Mouse (Mus musculus) kidney, adult 2 months (tissue): ENCODE data around the gene Igf2bp1. TPM values are rescaled to one million over a fixed set of nuclear protein-coding genes. Genes with fewer than 3 reads are reported as not detected.
A peak's percentile ranks its signal among the peaks of the same experiment; 100 is the strongest.

ENCODE experiments used
- DNase-seq: peaks from one replicate; pipeline ENCODE4 v3.0.0; 2021
- H3K27ac ChIP-seq: fragments of 200-500 bp; 2 replicates; pipeline ENCODE4 v1.5.1; 2012; ENCODE audit warnings: low read depth, low read length, control low read depth, inconsistent platforms; ENCODE audit not compliant: insufficient read depth
- H3K27me3 ChIP-seq: fragments of 200-500 bp; replicated peaks from 2 replicates; pipeline ENCODE4 v1.6.1; 2012; ENCODE audit warnings: mild to moderate bottlenecking, moderate library complexity, low read length, inconsistent platforms; ENCODE audit not compliant: control insufficient read depth, insufficient read depth
- H3K36me3 ChIP-seq: fragments of 200-500 bp; 2 replicates; pipeline ENCODE4 v1.6.1; 2012; ENCODE audit warnings: mild to moderate bottlenecking, moderate library complexity, low read length, inconsistent platforms; ENCODE audit not compliant: control insufficient read depth, insufficient read depth
- H3K4me1 ChIP-seq: fragments of 200-500 bp; 2 replicates; pipeline ENCODE4 v1.6.1; 2011; ENCODE audit warnings: low read length; ENCODE audit not compliant: control insufficient read depth, insufficient read depth
- H3K4me3 ChIP-seq: fragments of 200-500 bp; 2 replicates; pipeline ENCODE4 v1.5.1; 2011; ENCODE audit warnings: mild to moderate bottlenecking, low read depth, low read length, control low read depth; ENCODE audit not compliant: insufficient read depth
- CTCF ChIP-seq: fragments of 200-500 bp; conservative IDR thresholded peaks from 2 replicates; pipeline ENCODE4 v1.5.1; 2011; ENCODE audit warnings: low read depth, mild to moderate bottlenecking, control low read depth, low read length, moderate library complexity, mixed read lengths; ENCODE audit not compliant: insufficient read depth, insufficient read length
- POLR2A ChIP-seq: fragments of 200-500 bp; IDR thresholded peaks from one replicate; pipeline ENCODE4 v1.6.1; 2011; ENCODE audit warnings: low read depth, low read length, control low read depth
- WGBS: fragments of 180-500 bp; shearing (Covaris S2); methylation state at CpG from one replicate; pipeline ENCODE4 v1.1.7; 2018; 5-methylcytosine and 5-hydroxymethylcytosine counted together
- polyA plus RNA-seq: library from polyadenylated mRNA; depleted of rRNA; stranded (reverse); fragments of >200 nt; gene quantifications from 2 replicates; pipeline ENCODE4 v1.2.3, GENCODE M21; 2012; rRNA removed

Gene Igf2bp1
- polyA plus RNA-seq, 1 experiment, result 1.1 TPM

- peak; percentile 36 for DNase-seq
- Histone ChIP-seq H3K4me1 (no peaks in the 10 kb centered on the region), H3K4me3 (no peak within 1 kb of the TSS), H3K36me3 (no peaks in the 10 kb centered on the region), H3K27ac (no peak within 1 kb of the TSS), H3K27me3 (peaks cover 9% of the 10 kb centered on the region)
- TF ChIP-seq CTCF (no peak), POLR2A (no peak)
- 2% methylated on average over 35 of the region's 35 CpGs for WGBS
These were observed 91.2 kb downstream of the Igf2bp1 start, which contains the start of gene B4galnt2 for GRCm38 (mm10) chr11:95914571-95914991. TSS of gene B4galnt2 (minus strand) at chr11:95914891.

- TF ChIP-seq POLR2A (no peak), CTCF (no peak)
- no peak overlapping the region for H3K4me3 ChIP-seq
- H3K4me1 ChIP-seq, result no peaks in the 10 kb centered on the region
- peaks cover 9% of the 10 kb centered on the region for H3K27me3 ChIP-seq
- H3K27ac ChIP-seq, result no peak overlapping the region
- DNase-seq, result no peak
- WGBS, result 9% methylated on average over 14 of the region's 14 CpGs
- H3K36me3 ChIP-seq, result no peaks in the 10 kb centered on the region
These were observed 91.7 kb downstream of the Igf2bp1 start for GRCm38 (mm10) chr11:95913959-95914566.

GRCm38 (mm10) chr11:95911579-95911978, 94.2 kb downstream of the Igf2bp1 start:
- 29% methylated on average over 7 of the region's 7 CpGs for WGBS
- TF ChIP-seq POLR2A (no peak), CTCF (no peak)
- no peaks in the 10 kb centered on the region for H3K4me1 ChIP-seq
- no peak for DNase-seq
- no peak overlapping the region for H3K27ac ChIP-seq
- no peak overlapping the region for H3K4me3 ChIP-seq
- no peaks in the 10 kb centered on the region for H3K36me3 ChIP-seq
- H3K27me3 ChIP-seq, result peaks cover 9% of the 10 kb centered on the region

GRCm38 (mm10) chr11:95907805-95908524, 97.8 kb downstream of the Igf2bp1 start:
- no peak overlapping the region for H3K4me3 ChIP-seq
- H3K27ac ChIP-seq, result no peak overlapping the region
- no peaks in the 10 kb centered on the region for H3K36me3 ChIP-seq
- H3K27me3 ChIP-seq, result no peaks in the 10 kb centered on the region; the same call in 1 of the 2 replicates
- H3K4me1 ChIP-seq, result no peaks in the 10 kb centered on the region
- WGBS, result 91% methylated on average over 5 of the region's 5 CpGs
- no peak for TF ChIP-seq CTCF
- no peak for TF ChIP-seq POLR2A
- DNase-seq, result no peak

Other genes with a start within 250 kb of the Igf2bp1 start
- 26.4 and 46.5 TPM in 2 replicates for gene Phospho1, start 181.4 kb downstream of the Igf2bp1 start, polyA plus RNA-seq
- 8.0 and 10.3 TPM in 2 replicates for gene Gngt2, start 168.7 kb downstream of the Igf2bp1 start, polyA plus RNA-seq
- gene Abi3, start 163.5 kb downstream of the Igf2bp1 start, polyA plus RNA-seq, result 21.8 and 25.0 TPM in 2 replicates
- gene B4galnt2, start 91.0 kb downstream of the Igf2bp1 start, polyA plus RNA-seq, result 0.19 and 0.38 TPM in 2 replicates
- gene Gip, start 18.6 kb upstream of the Igf2bp1 start, polyA plus RNA-seq, result not detected in 2 replicates
- 35.5 and 45.9 TPM in 2 replicates for gene Snf8, start 28.9 kb upstream of the Igf2bp1 start, polyA plus RNA-seq
- gene Ube2z, start 59.4 kb upstream of the Igf2bp1 start, polyA plus RNA-seq, result 36.0 and 38.8 TPM in 2 replicates
- gene Atp5g1, start 69.7 kb upstream of the Igf2bp1 start, polyA plus RNA-seq, result 1,915 and 2,050 TPM in 2 replicates
- not detected in 2 replicates for gene Calcoco2, start 106.0 kb upstream of the Igf2bp1 start, polyA plus RNA-seq
- gene Ttll6, start 127.8 kb upstream of the Igf2bp1 start, polyA plus RNA-seq, result 0.05 TPM in 2 replicates
- gene Hoxb13, start 188.4 kb upstream of the Igf2bp1 start, polyA plus RNA-seq, result not detected in 2 replicates